Mouse (Mus musculus): ENCODE results near the gene Lhpp.

DNA sequence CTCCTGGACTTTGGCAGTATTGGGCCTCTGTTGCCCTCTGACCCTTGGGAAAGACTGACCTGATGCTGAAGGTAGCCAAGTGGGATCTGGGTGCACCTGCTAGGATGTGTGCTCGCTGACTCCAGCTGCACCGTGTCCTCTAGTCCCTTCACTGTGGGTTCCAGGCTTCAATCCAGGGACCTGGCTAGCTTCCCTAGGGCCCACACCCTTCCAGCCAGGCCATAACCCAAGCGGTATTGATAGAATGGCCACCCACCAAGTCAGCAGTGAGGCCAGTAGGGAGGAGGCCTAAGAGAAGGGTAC lies 60.4 kb downstream of the Lhpp start:
- TF ChIP-seq CTCF (IDR thresholded peaks at IDR 0.05; ENCODE audit: low read depth) (no peak), EP300 (IDR thresholded peaks at IDR 0.05; ENCODE audit: low read depth) (no peak)
